Mouse (Mus musculus) midbrain, embryonic 14.5 days (tissue): ENCODE measurements around the gene Adamts14. TPM values are rescaled to one million over a fixed set of nuclear protein-coding genes. Genes with fewer than 3 reads are reported as not detected.

ENCODE experiments used
- ATAC-seq: fragments of 200-750 bp; cut with Nextera tagmentation; 2 replicates; pipeline ENCODE4 v1.8.0; 2017; ENCODE audit warnings: moderate number of reproducible peaks, moderate library complexity; ENCODE audit not compliant: low FRiP score, low TSS enrichment
- DNase-seq: peaks from one replicate; pipeline ENCODE4 v3.0.0-alpha.2; 2015
- H3K27ac ChIP-seq: fragments of 300-500 bp; sonication (generic); replicated peaks from 2 replicates; pipeline ENCODE4 v1.5.1; 2014; ENCODE audit warnings: mild to moderate bottlenecking, low read depth, low read length, moderate library complexity
- H3K27me3 ChIP-seq: fragments of 300-500 bp; sonication (generic); 2 replicates; pipeline ENCODE4 v1.6.1; 2014; ENCODE audit warnings: low read length, control low read depth, mixed read lengths; ENCODE audit not compliant: control insufficient read depth, insufficient read depth
- H3K36me3 ChIP-seq: fragments of 300-500 bp; sonication (generic); 2 replicates; pipeline ENCODE4 v1.6.1; 2014; ENCODE audit warnings: low read length, control low read depth; ENCODE audit not compliant: control insufficient read depth, insufficient read depth
- H3K4me1 ChIP-seq: fragments of 300-500 bp; sonication (generic); 2 replicates; pipeline ENCODE4 v1.6.1; 2014; ENCODE audit warnings: mild to moderate bottlenecking, antibody characterized with exemption, low read length, control low read depth; ENCODE audit not compliant: control insufficient read depth, insufficient read depth
- H3K4me2 ChIP-seq: fragments of 300-500 bp; sonication (generic); 2 replicates; pipeline ENCODE4 v1.6.1; 2014; ENCODE audit warnings: mild to moderate bottlenecking, low read length, moderate library complexity
- H3K4me3 ChIP-seq: fragments of 300-500 bp; sonication (generic); replicated peaks from 2 replicates; pipeline ENCODE4 v1.5.1; 2014; ENCODE audit warnings: low read depth, low read length
- H3K9ac ChIP-seq: fragments of 300-500 bp; sonication (generic); replicated peaks from 2 replicates; pipeline ENCODE4 v1.6.1; 2014; ENCODE audit warnings: mild to moderate bottlenecking, low read length, moderate library complexity
- H3K9me3 ChIP-seq: fragments of 300-500 bp; sonication (generic); 2 replicates; pipeline ENCODE4 v1.6.1; 2016; ENCODE audit warnings: low read length, control low read depth, mixed read lengths; ENCODE audit not compliant: control insufficient read depth
- WGBS: fragments of 180-500 bp; shearing (Covaris S2); extraction: QIAGEN DNeasy Blood & Tissue Kit; methylation state at CpG from one replicate; pipeline ENCODE4 v1.1.7; 2014; 5-methylcytosine and 5-hydroxymethylcytosine counted together
- polyA plus RNA-seq: library from polyadenylated mRNA; unstranded; fragments of >200 nt; fragmentation: Nextera tagmentation; extraction: Ambion mirVana; gene quantifications from 2 replicates; pipeline ENCODE4 v1.2.1, GENCODE M21; 2014

Adamts14 gene
- polyA plus RNA-seq, 1 experiment from 2014 or later, result 0.22 TPM

DNA sequence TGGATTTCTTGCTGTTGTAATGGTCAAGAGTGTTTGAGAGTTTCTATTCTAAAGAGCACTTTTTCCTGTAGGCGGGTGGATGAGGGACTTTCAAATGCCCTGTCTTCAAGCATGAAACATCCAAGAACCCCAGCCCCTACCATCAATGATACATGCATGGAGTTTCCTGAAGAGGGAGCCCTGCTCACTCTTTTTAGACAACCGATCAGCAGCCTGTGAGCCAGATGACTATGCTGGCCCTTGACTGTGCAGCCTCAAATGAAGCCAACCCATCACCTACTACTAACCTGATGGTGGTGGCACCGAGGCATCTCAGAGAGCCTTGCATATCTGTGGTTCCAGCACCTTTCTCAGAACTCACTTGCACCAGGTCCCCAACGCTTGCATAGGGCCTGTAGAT is 100.7 kb downstream of the Adamts14 start:
- Histone ChIP-seq H3K27ac (no peak overlapping the region), H3K27me3 (no peaks in the 10 kb centered on the region), H3K9me3 (no peaks in the 10 kb centered on the region), H3K4me2 (no peak overlapping the region), H3K4me1 (no peaks in the 10 kb centered on the region), H3K4me3 (no peak overlapping the region), H3K36me3 (no peaks in the 10 kb centered on the region), H3K9ac (no peak overlapping the region)
- no peak for ATAC-seq
- DNase-seq, result no peak
- 80% methylated on average over 4 of the region's 4 CpGs for WGBS

- ATAC-seq (no peak), DNase-seq (no peak)
- Histone ChIP-seq H3K36me3 (no peaks in the 10 kb centered on the region), H3K4me2 (no peak within 1 kb of the TSS), H3K27ac (no peak within 1 kb of the TSS), H3K4me1 (no peaks in the 10 kb centered on the region), H3K9ac (no peak within 1 kb of the TSS), H3K4me3 (no peak within 1 kb of the TSS), H3K27me3 (no peaks in the 10 kb centered on the region), H3K9me3 (no peaks in the 10 kb centered on the region)
- 67% methylated on average over 3 of the region's 3 CpGs for WGBS
These were observed 101.6 kb downstream of the Adamts14 start, which contains the start of gene Tbata for GRCm38 (mm10) chr10:61171654-61172053. Gene Tbata (plus strand): TSS chr10:61171954.

DNA sequence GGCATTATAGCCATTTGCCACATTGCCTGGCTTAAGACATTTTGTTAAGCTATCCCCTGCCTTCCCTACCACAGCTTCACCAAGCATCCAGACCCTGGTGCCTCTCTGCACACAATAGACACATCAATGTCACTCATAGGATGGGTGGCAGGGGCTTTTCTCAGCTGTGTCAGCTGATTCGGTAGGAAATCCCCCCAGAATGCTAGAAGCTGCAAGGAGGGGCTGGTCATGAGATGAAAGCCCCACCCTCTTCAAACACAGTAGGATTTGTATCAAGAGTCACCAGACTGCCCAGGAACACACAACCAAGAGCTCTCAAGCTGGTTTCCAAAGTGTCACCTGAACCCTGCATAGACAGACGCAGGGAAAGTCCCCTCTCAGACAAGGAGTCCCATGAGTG is 104.8 kb downstream of the Adamts14 start:
- Histone ChIP-seq H3K9me3 (no peaks in the 10 kb centered on the region), H3K4me2 (no peak overlapping the region), H3K4me3 (no peak overlapping the region), H3K4me1 (no peaks in the 10 kb centered on the region), H3K27me3 (no peaks in the 10 kb centered on the region), H3K27ac (no peak overlapping the region), H3K9ac (no peak overlapping the region), H3K36me3 (no peaks in the 10 kb centered on the region)
- 49% methylated on average over 2 of the region's 2 CpGs for WGBS
- ATAC-seq (no peak), DNase-seq (no peak)

DNA sequence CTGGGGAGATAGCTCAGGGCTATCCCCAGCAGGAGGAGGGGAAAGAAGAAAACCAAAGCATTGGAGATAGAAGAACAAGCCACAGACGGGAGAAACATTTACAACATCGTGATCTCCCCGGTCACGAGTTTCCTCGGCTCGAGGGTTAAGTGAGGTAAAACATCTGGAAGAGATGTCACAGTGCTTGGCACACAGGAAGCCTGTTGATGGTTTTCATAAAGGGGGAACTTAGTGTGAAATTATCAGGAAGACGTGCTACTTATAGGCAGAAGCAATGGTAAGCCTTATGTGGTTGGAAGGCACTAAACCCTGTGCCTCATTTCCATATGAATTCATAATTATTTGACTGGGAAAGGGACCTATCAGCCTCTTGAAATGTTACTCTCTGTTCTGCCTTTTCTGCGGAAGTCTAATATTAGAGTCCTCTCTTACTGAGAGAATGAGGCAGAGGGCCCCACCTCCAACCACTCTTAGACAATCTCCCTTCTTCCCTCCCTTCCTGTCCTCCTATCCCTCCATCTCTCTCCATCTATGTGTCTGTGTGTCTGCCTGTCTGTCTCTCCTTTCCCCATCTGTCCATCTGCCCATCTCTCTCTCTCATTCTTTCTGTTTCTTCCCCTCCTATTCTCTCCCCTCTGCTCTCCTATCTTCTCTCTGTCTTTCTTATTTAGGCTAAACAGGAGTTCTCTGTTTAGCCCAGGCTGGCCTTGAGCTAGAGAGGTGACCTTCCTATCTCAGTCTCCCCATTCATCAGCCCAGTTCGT is 105.7 kb downstream of the Adamts14 start:
- ATAC-seq, result no peak
- Histone ChIP-seq H3K27me3 (no peaks in the 10 kb centered on the region), H3K36me3 (no peaks in the 10 kb centered on the region), H3K27ac (no peak overlapping the region), H3K4me2 (no peak overlapping the region), H3K4me1 (no peaks in the 10 kb centered on the region), H3K9ac (no peak overlapping the region), H3K4me3 (no peak overlapping the region), H3K9me3 (no peaks in the 10 kb centered on the region)
- 78% methylated on average over 9 of the region's 9 CpGs for WGBS
- DNase-seq, result no peak

- ATAC-seq (no peak), DNase-seq (no peak)
- Histone ChIP-seq H3K4me2 (no peak overlapping the region), H3K27ac (no peak overlapping the region), H3K36me3 (no peaks in the 10 kb centered on the region), H3K4me3 (no peak overlapping the region), H3K4me1 (no peaks in the 10 kb centered on the region), H3K9ac (no peak overlapping the region), H3K9me3 (no peaks in the 10 kb centered on the region), H3K27me3 (no peaks in the 10 kb centered on the region)
- 75% methylated on average over 3 of the region's 3 CpGs for WGBS
These were observed 110.9 kb downstream of the Adamts14 start for GRCm38 (mm10) chr10:61162366-61162765.

DNA sequence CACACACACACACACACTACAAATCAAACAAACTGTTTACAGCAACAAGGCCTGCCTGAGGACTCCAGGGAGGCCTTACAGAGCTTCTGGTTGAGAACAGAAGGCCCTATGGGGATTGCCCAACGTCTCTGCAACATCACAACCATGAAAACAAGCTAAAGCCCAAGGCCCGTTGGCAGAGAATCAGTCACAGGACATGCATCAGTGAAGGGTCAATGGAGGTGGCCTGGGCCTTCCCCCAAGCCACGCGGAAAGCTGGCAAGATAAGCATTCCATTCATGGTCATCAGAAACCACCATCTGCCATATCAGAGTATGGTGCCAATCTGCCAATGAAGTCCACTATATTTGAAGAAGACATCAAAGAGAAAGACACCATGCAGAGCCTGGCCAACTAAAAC is 112.6 kb downstream of the Adamts14 start:
- WGBS, result 76% methylated on average over 4 of the region's 4 CpGs
- DNase-seq (no peak), ATAC-seq (no peak)
- H3K4me3 ChIP-seq, result no peak overlapping the region
- no peaks in the 10 kb centered on the region for H3K36me3 ChIP-seq
- H3K27me3 ChIP-seq, result no peaks in the 10 kb centered on the region
- no peaks in the 10 kb centered on the region for H3K9me3 ChIP-seq
- no peak overlapping the region for H3K27ac ChIP-seq
- H3K9ac ChIP-seq, result no peak overlapping the region
- no peak overlapping the region for H3K4me2 ChIP-seq
- H3K4me1 ChIP-seq, result no peaks in the 10 kb centered on the region

- Histone ChIP-seq H3K9ac (no peak overlapping the region), H3K4me3 (no peak overlapping the region), H3K9me3 (no peaks in the 10 kb centered on the region), H3K27ac (no peak overlapping the region), H3K4me2 (no peak overlapping the region), H3K27me3 (no peaks in the 10 kb centered on the region), H3K4me1 (no peaks in the 10 kb centered on the region), H3K36me3 (no peaks in the 10 kb centered on the region)
- ATAC-seq (no peak), DNase-seq (no peak)
- WGBS, result 88% methylated on average over 7 of the region's 7 CpGs
These were observed 113.1 kb downstream of the Adamts14 start for GRCm38 (mm10) chr10:61160089-61160488.

DNA sequence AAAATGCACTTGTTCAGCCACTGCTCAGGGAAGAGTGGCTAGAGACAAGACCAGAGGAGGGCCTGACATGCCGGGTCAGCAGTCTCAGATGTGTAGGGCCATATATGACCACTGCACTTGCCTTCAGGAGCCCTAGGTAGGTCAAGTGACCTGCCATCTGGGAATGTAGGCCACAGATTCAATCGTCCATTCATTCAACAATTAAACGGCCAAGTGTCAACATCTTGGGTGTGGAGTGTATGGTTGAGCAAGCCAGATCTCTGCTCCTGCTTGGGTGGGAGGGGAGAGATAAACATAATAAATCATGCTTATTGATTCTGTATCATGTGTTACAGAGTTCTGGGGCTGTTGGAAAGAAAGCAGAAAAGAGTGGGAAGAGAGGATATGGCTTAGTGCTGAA is 114.6 kb downstream of the Adamts14 start:
- no peaks in the 10 kb centered on the region for H3K36me3 ChIP-seq
- H3K4me1 ChIP-seq, result no peaks in the 10 kb centered on the region
- no peak overlapping the region for H3K27ac ChIP-seq
- no peaks in the 10 kb centered on the region for H3K27me3 ChIP-seq
- no peak for DNase-seq
- no peak for ATAC-seq
- H3K4me3 ChIP-seq, result no peak overlapping the region
- no peak overlapping the region for H3K9ac ChIP-seq
- 85% methylated on average over 3 of the region's 3 CpGs for WGBS
- H3K9me3 ChIP-seq, result no peaks in the 10 kb centered on the region
- no peak overlapping the region for H3K4me2 ChIP-seq

- 92% methylated on average over 2 of the region's 2 CpGs for WGBS
- no peak for ATAC-seq
- no peaks in the 10 kb centered on the region for H3K9me3 ChIP-seq
- no peak overlapping the region for H3K9ac ChIP-seq
- no peak overlapping the region for H3K27ac ChIP-seq
- no peaks in the 10 kb centered on the region for H3K4me1 ChIP-seq
- no peak overlapping the region for H3K4me2 ChIP-seq
- no peaks in the 10 kb centered on the region for H3K27me3 ChIP-seq
- DNase-seq, result no peak
- no peaks in the 10 kb centered on the region for H3K36me3 ChIP-seq
- H3K4me3 ChIP-seq, result no peak overlapping the region
These were observed 116.8 kb downstream of the Adamts14 start for GRCm38 (mm10) chr10:61156453-61156852.
